Mouse (Mus musculus) adrenal gland, adult (tissue): Measurements from ENCODE around the gene Igf2r.
A peak's percentile ranks its signal among the peaks of the same experiment; 100 is the strongest.

ENCODE experiments used
- DNase-seq, 2 experiments: peaks; one replicate each; pipeline ENCODE4 v3.0.0; 2022 to 2023; ENCODE audit warnings: low spot score in 1 of 2; ENCODE audit not compliant: inconsistent age in 2 of 2

Gene Igf2r

GRCm38 (mm10) chr17:12782861-12783847, 13.7 kb upstream of the Igf2r start:
- DNase-seq, result peak in 1 of 2 experiments; percentile 63

GRCm38 (mm10) chr17:12781101-12781500, 11.6 kb upstream of the Igf2r start:
- DNase-seq, result no peak

GRCm38 (mm10) chr17:12780125-12780524, 10.7 kb upstream of the Igf2r start:
- no peak for DNase-seq

- no peak for DNase-seq
These were observed 10.0 kb upstream of the Igf2r start for GRCm38 (mm10) chr17:12779442-12779841.

- no peak for DNase-seq
These were observed 4.5 kb upstream of the Igf2r start for GRCm38 (mm10) chr17:12773956-12774355.

- no peak for DNase-seq
These were observed 1.0 kb upstream of the Igf2r start for GRCm38 (mm10) chr17:12770500-12770899.

GRCm38 (mm10) chr17:12768415-12769379, 767 bp downstream of the Igf2r start:
- DNase-seq, result peak; percentile 49 to 86

- peak; percentile 49 to 72 for DNase-seq
These were observed 2.1 kb downstream of the Igf2r start for GRCm38 (mm10) chr17:12767294-12767852.

GRCm38 (mm10) chr17:12763412-12763811, 6.1 kb downstream of the Igf2r start:
- DNase-seq, result no peak

- no peak for DNase-seq
These were observed 8.9 kb downstream of the Igf2r start for GRCm38 (mm10) chr17:12760355-12761146.

GRCm38 (mm10) chr17:12759646-12760074, 9.8 kb downstream of the Igf2r start:
- DNase-seq, result peak; percentile 50 to 65

- DNase-seq, result peak in 1 of 2 experiments; percentile 63
These were observed 10.6 kb downstream of the Igf2r start for GRCm38 (mm10) chr17:12758701-12759455.

GRCm38 (mm10) chr17:12757990-12758389, 11.5 kb downstream of the Igf2r start:
- peak; percentile 79 to 92 for DNase-seq

GRCm38 (mm10) chr17:12757161-12757560, 12.3 kb downstream of the Igf2r start:
- DNase-seq, result no peak

GRCm38 (mm10) chr17:12755951-12756350, 13.5 kb downstream of the Igf2r start:
- no peak for DNase-seq

GRCm38 (mm10) chr17:12755146-12755545, 14.3 kb downstream of the Igf2r start:
- no peak for DNase-seq

GRCm38 (mm10) chr17:12754243-12755007, 15.0 kb downstream of the Igf2r start:
- DNase-seq, result peak in 1 of 2 experiments; percentile 66

GRCm38 (mm10) chr17:12753050-12753449, 16.4 kb downstream of the Igf2r start:
- DNase-seq, result no peak

- DNase-seq, result no peak
These were observed 17.8 kb downstream of the Igf2r start for GRCm38 (mm10) chr17:12751641-12752040.
